Mouse (Mus musculus) right cerebral cortex, postnatal 14 days (tissue): Measurements from ENCODE around the gene Mta1.

Experiments used
- DNase-seq: peaks from one replicate; pipeline ENCODE4 v3.0.0; 2022

Gene Mta1

DNA sequence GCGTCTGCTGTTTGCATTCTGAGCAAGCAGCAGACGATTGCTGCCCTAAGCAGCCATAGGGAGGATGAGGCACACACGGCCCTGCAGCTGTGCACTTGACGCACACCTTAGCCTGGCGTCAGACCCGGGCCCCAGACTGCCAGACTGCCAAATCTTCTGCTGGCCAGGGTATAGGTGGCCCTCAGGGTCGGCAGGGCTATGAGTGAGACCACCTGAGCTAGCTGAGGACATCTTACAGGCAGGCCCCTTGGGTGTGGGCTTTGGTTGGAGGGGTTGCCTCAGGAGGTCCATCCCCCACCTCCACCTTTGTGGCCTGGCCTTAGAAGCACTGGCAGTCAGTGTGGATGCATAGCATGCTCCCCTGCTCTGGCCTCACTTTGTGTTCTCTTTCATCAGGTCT lies 37.3 kb downstream of the Mta1 start:
- DNase-seq = no peak

DNA sequence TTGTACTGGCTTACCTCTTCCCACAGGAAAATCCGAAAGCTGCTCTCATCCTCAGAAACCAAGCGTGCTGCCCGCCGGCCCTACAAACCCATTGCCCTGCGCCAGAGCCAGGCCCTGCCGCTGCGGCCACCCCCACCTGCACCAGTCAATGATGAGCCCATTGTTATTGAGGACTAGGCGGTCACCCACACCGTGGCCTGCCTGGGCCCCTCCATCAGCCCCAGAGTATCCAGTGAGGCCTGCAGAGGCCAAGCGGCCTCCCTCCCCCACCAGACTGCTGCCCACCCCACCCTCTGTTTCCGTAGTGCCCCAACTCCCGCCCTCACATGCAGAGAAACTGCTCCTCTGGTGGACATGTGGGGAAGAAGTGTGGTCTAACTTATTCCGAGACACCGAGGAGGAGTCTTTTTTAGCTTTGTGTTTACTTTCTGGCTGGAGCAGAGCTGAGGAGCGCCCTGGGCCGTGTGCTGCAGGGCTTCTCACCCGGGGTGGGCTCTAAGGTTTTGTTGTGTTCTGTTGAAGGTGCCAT lies 38.5 kb downstream of the Mta1 start:
- no peak for DNase-seq

DNA sequence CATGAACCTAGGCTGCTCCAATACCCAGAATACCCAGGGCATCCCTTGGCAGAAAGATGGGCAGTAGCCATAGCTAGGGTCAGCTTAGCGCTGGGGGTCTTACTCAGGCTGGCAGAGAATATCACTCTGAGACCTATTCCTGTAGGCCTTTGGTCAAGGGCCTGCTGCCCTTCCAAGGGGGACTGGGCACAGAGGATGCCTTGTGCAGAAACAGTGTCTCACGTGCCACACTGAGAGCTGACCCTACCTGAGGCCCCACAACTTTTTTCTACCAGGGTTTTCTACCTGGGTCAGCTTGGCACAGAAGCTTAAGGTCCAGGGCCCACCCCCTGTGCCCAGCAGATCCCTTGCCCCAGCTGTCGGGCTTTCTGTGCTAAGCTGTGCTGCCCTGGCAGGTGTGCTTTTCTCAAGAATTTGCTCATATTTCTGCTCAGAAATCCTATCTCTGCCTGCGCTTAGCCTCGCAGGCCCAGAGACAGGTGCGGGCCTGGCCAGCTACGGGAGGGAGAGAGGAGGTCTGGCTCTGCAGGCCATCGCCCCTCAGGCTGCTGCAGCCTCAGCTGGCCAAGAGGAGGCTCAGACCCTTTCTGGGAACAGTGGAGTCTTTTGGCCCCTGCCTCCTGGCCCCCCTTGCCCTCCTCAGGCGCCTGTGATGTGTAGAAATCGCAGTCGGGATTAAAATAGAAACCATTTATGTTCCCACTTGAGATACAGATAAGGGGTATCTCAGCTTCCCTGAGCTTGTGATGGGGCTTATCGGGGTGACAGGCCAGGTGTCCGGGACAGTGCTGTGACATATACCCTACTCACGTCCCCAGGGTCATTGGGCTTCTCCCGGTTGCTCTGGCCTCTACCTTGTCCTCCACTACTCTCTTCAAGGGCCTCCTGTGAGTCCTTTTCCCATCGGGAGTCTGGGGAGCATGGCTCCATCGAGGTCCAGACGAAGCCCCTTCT lies 39.5 kb downstream of the Mta1 start:
- DNase-seq = no peak

DNA sequence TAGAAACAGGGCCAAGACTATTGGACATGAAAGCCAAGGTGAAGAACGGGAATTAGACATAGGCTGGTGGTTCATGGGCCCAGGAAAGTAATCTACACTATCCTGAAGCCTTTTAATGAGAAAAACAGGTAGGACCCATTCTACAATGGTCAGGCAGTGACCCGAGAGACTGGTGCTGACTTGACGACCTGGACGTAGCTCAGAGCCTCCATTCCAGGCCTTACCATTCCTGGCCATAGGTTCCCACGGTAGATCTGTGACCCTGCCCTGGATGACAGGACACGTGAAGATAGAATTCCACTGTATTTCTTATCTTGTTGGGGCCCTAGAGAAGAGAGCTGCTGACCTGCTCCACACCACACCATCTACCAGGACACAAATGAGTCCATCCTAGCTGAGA lies 40.2 kb downstream of the Mta1 start:
- DNase-seq = no peak

DNA sequence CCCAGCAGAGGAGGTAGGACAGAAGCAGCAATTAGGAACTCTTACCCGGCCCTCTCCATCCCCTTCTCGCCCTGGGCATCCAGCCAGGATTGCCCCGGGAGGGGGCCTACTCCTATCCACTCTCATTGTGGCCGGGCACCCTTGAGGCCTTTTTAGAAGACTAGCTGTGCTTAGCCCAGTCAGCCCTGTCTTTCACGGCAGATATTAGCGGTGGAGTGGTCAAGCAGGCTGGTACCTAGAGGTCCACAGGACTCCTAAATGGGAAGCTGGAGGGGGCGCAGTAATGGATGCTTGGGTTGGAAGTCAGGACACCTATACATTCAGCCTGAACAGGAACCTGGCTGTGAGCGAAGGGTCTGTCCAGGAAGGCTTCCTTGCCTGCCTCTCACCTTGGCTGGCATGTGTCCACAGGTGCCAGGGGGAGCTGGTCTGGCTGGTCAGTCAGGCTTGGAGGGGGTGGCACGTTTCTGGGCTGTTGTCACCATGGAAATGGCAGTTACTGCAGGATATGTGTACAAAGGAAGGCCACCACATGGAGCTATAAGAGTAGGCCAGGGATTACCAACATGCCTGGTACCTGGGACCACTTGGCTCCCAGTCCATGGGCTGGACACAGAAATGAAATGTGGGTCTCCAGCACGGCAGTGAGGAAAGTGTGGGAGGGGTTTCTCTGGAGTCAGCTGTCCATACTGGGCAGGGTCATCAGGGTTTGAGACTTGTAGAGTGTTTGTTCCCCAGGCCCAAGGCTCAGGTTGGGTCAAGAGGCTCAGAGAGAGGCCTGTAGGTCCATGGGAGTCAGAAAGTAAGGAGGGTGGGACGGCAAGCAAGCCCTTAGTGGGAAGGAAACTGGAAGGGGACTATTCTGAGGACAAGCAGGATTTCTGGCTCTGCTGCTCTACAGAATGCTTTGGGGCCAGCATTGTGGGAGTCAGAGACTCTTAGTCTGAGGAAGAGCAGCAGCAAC lies 41.1 kb downstream of the Mta1 start:
- DNase-seq = no peak

DNA sequence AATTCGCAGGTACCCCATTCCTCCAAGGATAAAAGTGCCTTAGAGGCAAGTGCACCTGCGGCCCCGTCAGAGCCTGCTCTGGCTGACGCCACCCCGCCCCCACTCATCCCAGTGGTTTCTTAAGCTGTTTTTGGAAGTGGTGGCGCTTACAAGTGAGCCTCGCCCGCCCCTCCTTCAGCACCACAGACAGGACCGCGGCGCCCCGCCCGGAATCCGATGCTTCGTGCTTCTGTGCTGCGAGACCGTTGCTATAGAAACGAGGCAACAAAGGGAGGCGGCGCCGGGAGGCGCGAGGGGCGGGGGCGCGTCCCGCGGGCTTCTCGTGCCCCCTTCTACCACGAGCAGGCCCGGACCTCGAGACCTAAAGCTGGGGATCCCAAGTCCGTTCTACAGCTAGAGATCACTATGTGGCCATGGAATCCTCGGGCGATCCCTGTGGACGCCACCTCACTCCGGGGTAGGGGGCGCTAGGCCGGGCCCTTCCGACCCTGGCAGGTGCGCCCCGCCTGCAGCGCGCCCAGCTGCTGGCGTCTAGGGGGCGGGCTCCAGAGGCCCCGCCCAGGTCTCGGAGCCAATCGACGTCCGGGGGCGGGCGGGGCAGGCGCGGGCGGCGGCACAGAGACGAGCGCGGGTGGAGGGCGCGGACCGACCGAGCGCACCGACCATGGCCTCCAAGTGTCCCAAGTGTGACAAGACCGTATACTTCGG lies 42.0 kb downstream of the Mta1 start, which contains the start of gene Crip2:
Crip2 (plus strand) TSS at position 329 of the 708 bp plus-strand sequence.
- peak; percentile 92 for DNase-seq

DNA sequence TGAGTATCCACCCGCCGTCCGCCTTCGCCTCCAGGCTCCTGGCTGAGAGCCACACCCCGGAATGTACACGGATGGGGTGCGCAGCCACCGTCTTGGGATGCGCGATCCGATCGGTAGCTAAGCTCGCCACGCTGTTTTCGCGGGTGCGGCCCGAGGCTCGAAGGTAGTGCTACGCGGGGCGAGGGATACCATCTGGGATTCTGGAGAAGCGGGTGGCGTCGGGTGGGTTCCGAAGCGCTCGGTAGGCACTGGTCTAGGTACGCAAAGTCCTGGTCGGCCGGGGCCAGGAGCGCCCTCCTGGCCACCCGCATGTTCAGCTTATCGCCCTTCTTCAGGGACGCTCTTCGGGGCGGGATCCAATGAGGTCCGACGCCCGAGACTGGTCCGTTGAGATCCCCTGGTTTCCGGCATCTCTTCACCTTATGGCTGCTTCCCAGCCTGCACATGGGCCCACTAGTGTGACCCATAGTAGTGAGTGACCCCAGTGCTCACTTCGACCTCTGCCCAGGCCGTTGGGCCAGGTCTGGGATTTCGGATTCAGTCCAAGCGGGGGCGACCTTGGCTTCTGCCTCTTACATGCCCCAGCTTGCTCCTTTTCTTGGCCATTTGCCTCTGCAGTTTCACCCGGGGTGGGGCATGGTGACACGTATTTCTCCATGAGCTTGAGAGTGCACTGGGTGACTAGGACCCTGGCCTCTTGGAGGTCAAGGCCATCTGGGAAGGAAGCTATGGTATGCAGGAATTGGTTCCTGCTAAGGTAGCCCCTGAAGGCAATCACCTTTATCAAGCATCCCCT lies 42.7 kb downstream of the Mta1 start:
- DNase-seq = no peak

DNA sequence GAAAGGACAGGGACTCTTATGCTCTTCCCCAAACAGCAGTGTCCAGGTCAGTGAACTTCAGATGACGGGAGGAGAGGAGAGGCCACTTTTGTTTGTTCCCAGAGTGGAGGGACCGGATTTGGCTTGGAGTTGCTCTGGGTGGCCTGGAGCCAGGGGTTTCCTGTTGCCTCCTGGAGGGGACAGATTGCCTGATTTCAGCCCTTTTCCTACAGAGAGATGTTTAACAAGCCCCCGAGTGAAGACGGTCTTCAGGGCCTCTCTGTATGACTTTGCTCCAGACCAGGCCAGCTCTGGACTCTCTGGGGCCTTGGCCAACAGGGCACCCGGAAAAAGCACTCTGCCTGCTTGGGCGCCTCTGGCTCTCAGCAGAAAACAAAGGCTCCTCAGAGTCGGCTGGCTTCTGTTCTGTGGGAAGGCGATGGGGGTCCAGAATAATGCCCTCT lies 43.5 kb downstream of the Mta1 start:
- DNase-seq = no peak

DNA sequence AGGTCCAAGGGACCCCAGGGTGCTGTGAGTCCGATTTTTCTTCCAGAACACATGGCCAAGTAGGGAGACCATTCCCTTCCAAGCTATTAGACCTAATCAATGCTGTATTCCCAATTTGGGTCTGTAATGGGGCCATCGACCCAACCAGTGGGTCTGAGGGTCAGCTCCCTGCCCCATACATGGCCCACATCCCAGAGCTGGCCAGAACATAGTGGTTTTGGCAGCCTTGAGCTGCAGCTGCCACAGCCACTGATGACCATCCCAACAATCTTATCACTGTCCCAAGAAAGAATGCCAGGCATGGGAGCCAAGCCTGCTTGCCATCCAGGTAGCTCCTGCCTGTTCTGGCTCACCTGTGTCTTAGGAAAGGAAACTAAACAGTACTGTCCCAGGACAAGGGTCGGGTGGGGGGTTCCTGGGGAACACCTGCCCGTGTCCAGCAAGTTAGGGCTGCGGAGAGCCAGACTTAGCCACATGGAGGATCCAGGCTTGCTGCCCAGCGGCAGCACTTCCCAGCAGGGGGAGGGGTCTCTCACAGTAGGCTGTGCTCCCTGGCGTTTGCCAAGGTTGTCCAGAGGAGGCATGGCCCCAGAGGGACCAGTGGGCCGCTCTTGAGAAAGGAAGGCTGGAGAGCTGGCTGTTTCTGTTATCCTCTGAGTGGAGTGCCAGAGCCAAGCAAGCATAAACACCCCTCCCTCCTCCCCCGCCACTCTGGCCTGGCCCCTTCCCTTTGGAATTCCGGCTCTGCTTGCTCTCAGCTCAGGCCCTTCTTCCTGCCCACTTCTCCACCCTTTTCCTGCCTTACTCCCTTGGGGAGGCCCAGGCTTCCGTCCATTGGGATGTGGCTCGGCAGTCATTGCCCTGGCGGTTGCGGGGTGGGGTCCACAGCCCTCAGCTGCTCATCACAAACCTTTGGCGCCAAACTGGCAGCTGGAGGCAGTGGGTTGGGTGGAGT lies 44.2 kb downstream of the Mta1 start:
- DNase-seq = no peak

DNA sequence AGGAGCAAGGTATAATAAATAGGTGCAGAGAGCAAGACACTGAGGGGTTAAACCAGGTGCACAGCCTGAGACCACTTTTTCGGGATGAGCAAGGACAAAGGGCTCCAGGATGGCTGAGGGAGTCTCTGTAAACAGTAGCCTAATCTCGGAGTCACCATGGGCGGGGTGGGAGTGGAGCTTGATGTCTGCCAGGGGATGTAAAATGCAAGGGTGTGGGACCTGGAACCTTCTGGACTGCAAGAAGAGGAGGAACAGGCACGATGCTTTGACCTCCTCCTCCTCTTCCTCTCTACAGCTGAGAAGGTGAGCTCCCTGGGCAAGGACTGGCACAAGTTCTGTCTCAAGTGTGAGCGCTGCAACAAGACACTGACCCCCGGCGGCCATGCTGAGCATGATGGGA lies 45.1 kb downstream of the Mta1 start:
- DNase-seq = no peak

DNA sequence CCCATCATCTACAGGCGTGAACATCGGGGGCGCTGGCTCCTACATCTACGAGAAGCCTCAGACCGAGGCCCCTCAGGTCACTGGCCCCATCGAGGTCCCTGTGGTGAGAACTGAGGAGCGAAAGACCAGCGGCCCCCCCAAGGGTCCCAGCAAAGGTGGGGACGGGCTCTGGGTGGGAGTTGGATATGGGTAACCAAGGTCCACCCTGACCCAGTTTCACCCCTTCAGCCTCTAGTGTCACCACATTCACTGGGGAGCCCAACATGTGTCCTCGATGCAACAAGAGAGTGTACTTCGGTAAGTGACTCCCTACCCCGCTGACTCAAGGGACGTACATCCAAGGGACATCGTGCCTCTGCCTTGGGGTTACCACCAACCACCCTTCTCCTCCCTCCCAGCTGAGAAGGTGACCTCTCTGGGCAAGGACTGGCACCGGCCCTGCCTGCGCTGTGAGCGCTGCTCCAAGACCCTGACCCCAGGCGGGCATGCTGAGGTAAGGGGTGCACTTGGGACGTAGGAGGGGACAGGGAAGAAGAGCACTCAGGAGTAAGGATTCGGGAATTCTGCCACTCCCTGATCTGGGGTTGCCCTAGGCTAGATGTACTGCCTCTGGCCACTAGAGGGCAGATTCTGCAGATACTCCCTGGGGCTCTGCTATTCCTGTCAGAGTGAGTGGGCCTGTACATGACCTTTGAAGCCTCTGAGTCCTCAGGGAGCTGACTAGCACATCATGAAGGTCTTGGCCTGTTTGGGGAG lies 46.1 kb downstream of the Mta1 start:
- DNase-seq = no peak

DNA sequence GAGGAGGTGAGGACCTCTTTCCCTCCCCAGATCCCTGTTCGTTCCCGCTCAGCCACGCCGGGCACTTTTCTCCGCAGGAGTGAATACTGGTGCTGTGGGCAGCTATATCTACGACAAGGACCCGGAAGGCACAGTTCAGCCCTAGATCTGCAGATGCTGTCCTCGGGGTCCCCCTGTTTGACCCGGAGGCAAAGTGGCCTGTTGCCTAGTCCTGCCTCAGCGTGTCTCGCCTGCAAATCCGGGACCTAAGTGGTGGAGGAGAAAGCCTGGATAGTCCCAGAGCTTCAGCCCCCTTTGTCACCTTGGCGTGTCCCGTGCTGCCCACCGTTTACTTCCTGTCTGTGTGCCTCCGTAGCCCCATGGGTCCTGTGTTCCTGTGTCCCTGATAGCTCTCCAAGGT lies 46.8 kb downstream of the Mta1 start:
- no peak for DNase-seq

DNA sequence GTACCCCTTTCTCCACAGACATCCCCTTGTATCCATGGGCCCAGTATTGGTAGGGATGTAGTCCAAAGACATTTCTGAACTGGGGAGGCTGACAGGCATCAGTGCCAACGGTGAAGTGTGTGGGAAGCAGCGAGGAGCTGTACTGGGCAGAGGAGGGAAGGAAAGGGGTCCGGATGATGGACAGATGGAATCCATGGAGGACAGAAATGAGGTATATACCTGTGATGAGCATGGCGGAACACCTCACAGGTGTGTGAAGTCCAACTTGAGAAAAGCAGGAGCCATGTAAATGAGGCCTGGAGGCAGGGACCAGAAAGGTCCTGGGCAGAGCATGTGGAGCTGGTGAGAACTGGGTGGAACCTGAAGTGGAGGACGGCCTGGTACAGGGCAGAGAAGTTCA lies 47.5 kb downstream of the Mta1 start:
- DNase-seq = no peak

DNA sequence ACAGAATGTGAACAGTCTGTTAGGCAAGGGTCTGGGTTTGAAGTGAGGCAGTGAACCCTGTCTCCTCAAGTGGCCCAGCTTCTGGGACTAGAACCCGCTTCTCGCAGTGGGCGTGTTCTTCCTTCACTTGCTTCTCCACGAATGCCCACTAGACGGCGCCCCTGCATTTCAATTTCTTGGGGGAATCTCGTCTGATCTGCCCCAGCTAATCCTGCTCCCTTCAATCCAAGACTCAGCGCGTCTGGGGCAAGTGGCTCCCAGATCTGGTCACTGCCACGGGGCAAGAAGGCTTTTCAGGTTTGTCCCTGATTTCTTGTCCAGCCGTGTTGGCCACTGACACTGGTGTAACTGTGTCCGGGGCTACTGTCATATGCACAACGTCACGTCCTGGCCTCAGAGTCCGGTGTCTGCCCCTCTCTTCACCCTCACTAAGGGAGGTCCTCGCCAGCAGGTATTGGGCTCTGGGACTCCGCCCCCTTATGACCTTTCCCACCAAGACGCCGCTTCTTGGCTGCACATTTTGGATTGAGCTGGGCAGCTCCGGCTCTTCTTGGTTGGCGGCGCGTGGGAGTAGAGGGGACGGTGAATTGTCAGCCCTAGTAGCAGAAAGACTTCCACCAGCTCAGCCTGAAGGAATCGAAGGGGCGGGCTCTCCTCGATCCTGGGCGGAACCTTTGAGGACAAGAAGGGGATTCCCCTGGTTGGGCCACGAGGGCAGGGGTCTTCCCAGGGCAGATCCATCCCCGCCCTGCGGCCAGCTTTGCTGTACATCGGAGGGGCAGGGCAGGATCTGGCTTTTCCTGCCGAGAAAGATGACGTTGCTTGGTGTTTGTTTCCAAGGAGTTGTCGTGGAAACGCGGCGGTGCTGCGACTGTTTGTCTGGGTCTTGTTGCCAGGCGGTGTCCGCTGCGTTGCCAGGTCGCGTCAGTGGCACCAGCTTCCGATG lies 48.3 kb downstream of the Mta1 start, which contains the start of gene Crip1:
Crip1 (plus strand) TSS at position 205 of the 946 bp plus-strand sequence.
- peak; percentile 82 for DNase-seq

DNA sequence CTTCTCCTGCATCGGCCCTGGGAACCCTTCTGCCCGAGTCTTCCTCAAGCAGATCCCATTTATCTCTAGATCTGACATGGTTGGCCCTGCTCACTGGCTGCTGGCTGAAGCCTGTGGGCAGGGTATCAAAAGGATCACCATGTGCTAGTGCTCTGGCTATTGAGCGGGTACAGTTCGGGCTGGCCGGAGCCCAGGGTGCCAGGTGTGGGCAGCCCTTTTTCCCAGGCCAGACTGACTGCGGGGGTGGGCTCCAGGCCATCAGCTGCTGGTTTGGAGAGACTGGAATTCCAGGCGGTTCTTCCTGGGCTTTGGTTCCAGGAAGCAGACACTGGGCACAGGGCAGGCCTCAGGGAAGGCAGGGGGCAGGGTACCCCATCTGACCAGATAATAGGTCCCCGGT lies 49.4 kb downstream of the Mta1 start:
- no peak for DNase-seq

DNA sequence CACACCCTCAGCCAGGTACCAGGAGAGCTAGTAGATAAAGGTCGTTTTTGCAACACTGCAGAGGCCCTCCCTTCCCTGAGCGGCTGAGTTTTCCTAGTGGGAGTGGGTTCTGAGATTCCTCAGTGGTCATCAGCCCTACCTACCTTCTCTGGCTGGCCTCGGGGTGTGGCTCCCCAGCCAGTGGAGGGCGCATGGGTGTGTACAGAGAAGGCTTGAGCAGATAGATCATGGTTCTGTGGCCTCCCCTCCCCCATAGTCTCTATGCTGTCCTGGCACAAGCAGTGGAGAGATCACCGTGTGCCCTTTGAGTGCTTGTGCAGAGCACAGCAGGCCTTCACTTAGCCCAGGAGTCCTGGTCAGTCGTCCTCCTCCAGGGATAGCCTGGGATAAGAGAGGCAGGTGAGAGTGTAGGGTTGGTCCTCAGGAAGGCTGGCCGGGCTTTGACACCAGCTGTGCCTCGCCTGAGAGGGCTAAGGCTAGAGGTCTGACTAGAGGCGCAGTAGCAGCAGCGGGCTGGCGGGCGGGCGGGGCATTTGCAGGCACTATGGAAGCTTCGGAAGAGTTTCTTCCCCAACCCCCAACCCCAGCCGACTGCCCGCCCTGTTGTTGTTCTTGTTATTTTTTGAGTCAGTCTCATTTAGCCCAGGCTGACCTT lies 50.4 kb downstream of the Mta1 start:
- no peak for DNase-seq

DNA sequence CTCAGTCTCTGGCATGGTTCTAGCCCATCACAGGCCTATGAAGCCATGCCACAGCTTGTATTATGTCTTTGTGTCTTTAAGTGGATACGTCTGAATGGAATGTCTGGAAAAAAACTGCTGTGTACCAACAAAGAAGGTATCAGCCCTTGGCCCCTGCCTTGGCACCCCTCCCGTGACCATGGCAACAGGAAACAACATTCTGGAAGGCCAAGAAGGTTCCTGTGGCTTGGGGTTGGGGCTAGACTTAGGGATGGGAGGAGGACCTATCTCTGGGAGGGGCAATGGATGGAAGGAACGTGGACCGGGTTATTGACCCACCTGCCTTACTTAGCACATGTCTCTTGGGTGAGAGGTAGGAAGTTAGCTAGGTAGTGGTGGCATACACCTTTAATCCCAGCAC lies 51.3 kb downstream of the Mta1 start:
- DNase-seq = no peak

DNA sequence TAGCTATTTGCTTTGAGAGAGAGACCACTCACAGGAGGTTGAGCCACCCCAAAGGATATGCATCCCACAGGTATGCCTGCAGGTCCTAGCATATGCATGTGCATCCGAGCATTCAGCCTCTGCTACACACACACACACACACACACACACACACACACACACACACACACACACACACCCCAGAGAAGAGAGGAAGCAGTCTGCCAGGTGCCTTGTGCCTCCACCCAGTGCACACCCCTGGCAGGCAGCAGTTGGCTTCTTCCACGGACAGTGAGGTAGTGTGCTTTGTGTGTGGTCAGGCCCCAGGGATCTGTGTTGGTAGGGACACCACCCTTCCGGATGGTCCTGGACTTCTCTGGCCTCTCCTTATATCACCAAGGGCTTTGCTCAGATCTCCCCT lies 51.8 kb downstream of the Mta1 start:
- no peak for DNase-seq
